Mouse (Mus musculus) frontal cortex, adult 2 months (tissue): ENCODE data around the gene Gipc1. TPM values are rescaled to one million over a fixed set of nuclear protein-coding genes. Genes with fewer than 3 reads are reported as not detected.

Source experiments
- polyA plus RNA-seq: library from polyadenylated mRNA; depleted of rRNA; stranded (reverse); fragments of >200 nt; gene quantifications from 2 replicates; pipeline ENCODE4 v1.2.3, GENCODE M21; 2012; rRNA removed

Gene Gipc1
- polyA plus RNA-seq, 1 experiment, result 86.3 TPM

Other genes starting within 250 kb of the Gipc1 start
- 264 and 324 TPM in 2 replicates for gene Scoc, start 194.3 kb upstream of the Gipc1 start, polyA plus RNA-seq
- gene Olfr370, start 116.9 kb upstream of the Gipc1 start, polyA plus RNA-seq, result not detected in 2 replicates
- gene Ndufb7, start 86.0 kb upstream of the Gipc1 start, polyA plus RNA-seq, result 324 and 374 TPM in 2 replicates
- gene Tecr, start 44.7 kb upstream of the Gipc1 start, polyA plus RNA-seq, result 779 and 879 TPM in 2 replicates
- gene Dnajb1, start 44.5 kb upstream of the Gipc1 start, polyA plus RNA-seq, result 37.9 TPM in 2 replicates
- gene Ptger1, start 14.0 kb downstream of the Gipc1 start, polyA plus RNA-seq, result 2.2 TPM in 2 replicates
- gene Pkn1, start 46.5 kb downstream of the Gipc1 start, polyA plus RNA-seq, result 51.9 and 61.9 TPM in 2 replicates
- 27.2 and 30.6 TPM in 2 replicates for gene Ddx39, start 62.5 kb downstream of the Gipc1 start, polyA plus RNA-seq
- gene Adgre5, start 88.6 kb downstream of the Gipc1 start, polyA plus RNA-seq, result 21.8 and 23.0 TPM in 2 replicates
- 199 and 247 TPM in 2 replicates for gene Adgrl1, start 247.4 kb downstream of the Gipc1 start, polyA plus RNA-seq